Mouse (Mus musculus) kidney, postnatal 0 days (tissue): ENCODE results near the gene Atg4d. TPM values are rescaled to one million over a fixed set of nuclear protein-coding genes. Genes with fewer than 3 reads are reported as not detected.

Source experiments
- ATAC-seq: fragments of 200-750 bp; cut with Nextera tagmentation; replicated peaks from 2 replicates; pipeline ENCODE4 v1.8.0; 2017; ENCODE audit warnings: low read depth, moderate number of reproducible peaks, moderate TSS enrichment, moderate library complexity; ENCODE audit not compliant: low FRiP score
- DNase-seq: peaks from one replicate; pipeline ENCODE4 v3.0.0-alpha.2; 2016; ENCODE audit warnings: low spot score
- H3K27ac ChIP-seq: fragments of 300-500 bp; sonication (generic); 2 replicates; pipeline ENCODE4 v1.5.1; 2014; ENCODE audit warnings: mild to moderate bottlenecking
- H3K27me3 ChIP-seq: fragments of 300-500 bp; sonication (generic); 2 replicates; pipeline ENCODE4 v1.6.1; 2014; ENCODE audit warnings: low read length, mixed read lengths; ENCODE audit not compliant: insufficient read depth
- H3K36me3 ChIP-seq: fragments of 300-500 bp; sonication (generic); 2 replicates; pipeline ENCODE4 v1.6.1; 2014; ENCODE audit warnings: low read length, mixed read lengths; ENCODE audit not compliant: insufficient read depth
- H3K4me1 ChIP-seq: fragments of 300-500 bp; sonication (generic); replicated peaks from 2 replicates; pipeline ENCODE4 v1.6.1; 2014; ENCODE audit warnings: antibody characterized with exemption, low read length, mixed read lengths; ENCODE audit not compliant: insufficient read depth
- H3K4me2 ChIP-seq: fragments of 300-500 bp; sonication (generic); 2 replicates; pipeline ENCODE4 v1.6.1; 2014; ENCODE audit warnings: mild to moderate bottlenecking, low read length, moderate library complexity, mixed read lengths
- H3K4me3 ChIP-seq: fragments of 300-500 bp; sonication (generic); replicated peaks from 2 replicates; pipeline ENCODE4 v1.5.1; 2014; ENCODE audit warnings: low read depth, low read length
- H3K9ac ChIP-seq: fragments of 300-500 bp; sonication (generic); 2 replicates; pipeline ENCODE4 v1.6.1; 2014; ENCODE audit warnings: low read depth, low read length
- H3K9me3 ChIP-seq: fragments of 300-500 bp; sonication (generic); replicated peaks from 2 replicates; pipeline ENCODE4 v1.6.1; 2016; ENCODE audit warnings: low read length, inconsistent platforms, mixed read lengths
- CTCF ChIP-seq: IDR thresholded peaks from 2 replicates; pipeline ENCODE4 v1.5.1; 2016; ENCODE audit warnings: antibody characterized with exemption, low read depth, mild to moderate bottlenecking, moderate library complexity
- WGBS: fragments of 180-500 bp; shearing (Covaris S2); extraction: QIAGEN DNeasy Blood & Tissue Kit; methylation state at CpG from one replicate; pipeline ENCODE4 v1.1.7; 2014; 5-methylcytosine and 5-hydroxymethylcytosine counted together
- polyA plus RNA-seq: library from polyadenylated mRNA; unstranded; fragments of >200 nt; fragmentation: Nextera tagmentation; extraction: Ambion mirVana; gene quantifications from 2 replicates; pipeline ENCODE4 v1.2.1, GENCODE M21; 2015

Atg4d gene
- polyA plus RNA-seq, 1 experiment from 2014 or later, result 51.7 TPM

DNA sequence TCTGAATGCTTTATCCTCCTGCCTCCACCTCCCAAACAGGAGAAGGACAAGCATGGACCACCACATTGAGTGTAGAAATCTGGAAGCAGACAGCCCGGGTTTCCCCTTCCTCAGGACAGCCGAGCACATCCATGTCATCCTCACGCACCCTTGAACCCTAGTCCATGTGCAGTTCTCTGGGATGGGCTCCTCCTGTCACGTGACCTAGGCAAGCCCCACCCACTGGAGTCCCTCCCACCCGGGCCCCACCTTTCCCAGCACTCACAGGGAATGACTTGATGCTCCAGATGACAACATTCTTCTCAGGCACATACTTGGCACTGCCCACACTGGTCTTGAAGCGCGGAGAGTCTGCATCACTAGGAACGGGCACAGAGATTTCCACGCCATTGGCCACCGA lies 33.9 kb downstream of the Atg4d start:
- ATAC-seq, result no peak

DNA sequence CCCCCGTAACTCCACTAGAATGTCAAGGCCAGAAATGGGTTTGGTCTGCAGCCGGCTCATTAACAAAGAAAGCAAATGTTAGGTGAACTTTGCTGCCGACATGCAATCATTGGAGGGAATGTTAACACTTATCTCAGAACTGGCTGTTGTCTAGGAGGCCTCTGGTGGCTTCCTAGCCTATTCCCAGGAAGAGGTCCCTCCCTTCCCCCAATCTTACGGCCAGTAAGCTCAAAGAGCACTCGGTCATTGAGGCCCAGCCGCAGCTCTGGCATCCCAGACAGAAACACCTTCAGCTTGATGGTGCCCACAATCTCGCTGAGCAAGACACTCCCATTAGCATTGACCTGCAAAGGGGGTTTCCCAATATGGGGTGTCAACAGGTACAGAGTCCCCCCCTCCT lies 40.0 kb downstream of the Atg4d start:
- DNase-seq (no peak), ATAC-seq (no peak)
- H3K4me3 ChIP-seq, result no peak overlapping the region
- no peaks in the 10 kb centered on the region for H3K27me3 ChIP-seq
- 73% methylated on average over 7 of the region's 7 CpGs for WGBS
- H3K27ac ChIP-seq, result no peak overlapping the region
- no peak overlapping the region for H3K9ac ChIP-seq
- H3K4me2 ChIP-seq, result no peak overlapping the region
- no peaks in the 10 kb centered on the region for H3K4me1 ChIP-seq
- no peaks in the 10 kb centered on the region for H3K9me3 ChIP-seq
- H3K36me3 ChIP-seq, result no peaks in the 10 kb centered on the region
- no peak for TF ChIP-seq CTCF

More for the DNA sequence above, 33.9 kb downstream of the Atg4d start:
- Histone ChIP-seq H3K4me2 (no peak overlapping the region), H3K9me3 (no peaks in the 10 kb centered on the region), H3K36me3 (no peaks in the 10 kb centered on the region), H3K4me3 (no peak overlapping the region), H3K27me3 (no peaks in the 10 kb centered on the region), H3K9ac (no peak overlapping the region), H3K4me1 (no peaks in the 10 kb centered on the region), H3K27ac (no peak overlapping the region)
- 81% methylated on average over 10 of the region's 10 CpGs for WGBS
- DNase-seq, result no peak
- TF ChIP-seq CTCF, result no peak

DNA sequence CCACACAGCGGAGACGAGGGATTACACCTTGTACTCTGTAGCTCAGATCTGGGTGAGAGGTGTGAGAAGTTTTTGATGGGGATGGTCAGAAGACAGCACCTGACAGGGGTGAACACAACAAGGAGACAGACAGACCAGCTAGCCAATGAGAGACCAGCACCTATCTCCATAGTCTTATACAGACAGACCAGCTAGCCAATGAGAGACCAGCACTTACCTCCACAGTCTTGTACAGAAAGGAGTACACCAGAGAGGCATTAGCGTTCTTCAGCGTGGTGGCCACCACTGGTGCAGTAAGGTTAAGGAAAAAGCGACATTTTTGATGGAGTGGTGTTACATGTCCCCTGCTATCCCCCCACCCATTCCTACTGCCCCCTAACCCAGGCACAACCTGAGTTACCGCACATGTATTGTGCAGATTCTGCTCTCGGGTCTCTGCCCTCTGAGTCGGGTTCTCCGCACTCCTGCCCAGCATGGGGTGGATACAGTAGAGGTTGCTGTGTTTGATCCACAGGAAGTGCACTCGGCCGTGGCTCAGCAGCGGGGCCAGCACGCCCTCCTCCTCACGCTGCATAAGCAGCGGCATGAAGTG lies 44.2 kb downstream of the Atg4d start:
- Histone ChIP-seq H3K36me3 (no peaks in the 10 kb centered on the region), H3K4me1 (no peaks in the 10 kb centered on the region), H3K4me2 (peak overlapping the region; percentile 37; the same call in 1 of the 2 replicates), H3K9ac (no peak overlapping the region), H3K9me3 (no peaks in the 10 kb centered on the region), H3K27ac (peak overlapping the region; percentile 36; the same call in 1 of the 2 replicates), H3K27me3 (no peaks in the 10 kb centered on the region), H3K4me3 (no peak overlapping the region)
- peak; percentile 74 for ATAC-seq
- TF ChIP-seq CTCF, result no peak
- DNase-seq, result no peak
- 43% methylated on average over 15 of the region's 15 CpGs for WGBS

DNA sequence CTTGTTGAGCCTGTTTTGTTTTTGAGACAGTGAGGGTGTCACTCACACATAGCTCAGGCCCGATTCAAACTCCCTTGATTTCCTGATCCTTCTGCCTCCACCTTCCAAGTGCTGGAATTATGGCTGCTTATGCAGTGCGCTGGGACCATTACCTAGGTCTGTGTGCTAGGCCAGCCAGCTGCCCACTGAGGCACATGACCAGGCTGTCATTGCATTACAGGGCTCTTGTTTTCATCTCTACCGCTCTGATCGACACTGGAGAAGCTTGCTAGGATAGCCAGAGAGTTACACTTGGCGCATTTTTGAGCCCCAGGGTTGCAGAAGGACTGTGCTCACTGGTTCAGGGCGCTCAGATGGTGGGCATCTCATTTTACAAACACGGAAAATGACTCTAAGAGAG lies 46.6 kb downstream of the Atg4d start:
- H3K9ac ChIP-seq, result peak overlapping the region; percentile 58
- 32% methylated on average over 7 of the region's 7 CpGs for WGBS

DNA sequence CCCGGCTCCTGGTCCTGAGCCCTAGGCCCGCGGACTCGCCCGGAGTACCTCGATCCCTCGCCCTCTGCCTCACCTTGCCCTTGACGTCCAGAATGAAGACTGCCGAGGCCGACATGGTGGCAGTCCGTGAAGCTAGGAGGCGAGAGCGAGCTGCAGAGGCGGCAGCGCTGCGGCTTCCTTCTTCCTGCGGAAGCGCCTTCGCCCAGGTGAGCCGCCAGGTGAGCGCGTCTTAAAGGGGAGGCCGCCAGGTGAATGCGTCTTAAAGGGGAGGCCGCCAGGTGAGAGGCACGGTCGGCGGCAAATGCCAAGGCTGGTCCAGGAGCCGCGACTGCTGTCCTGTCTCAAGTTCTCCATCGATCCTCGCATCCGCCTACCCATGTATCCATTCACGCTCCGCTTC lies 47.0 kb downstream of the Atg4d start, which contains the start of gene Ap1m2:
Gene Ap1m2 (minus strand): TSS at position 204 of the 400 bp plus-strand sequence.
- no peak for DNase-seq

More for the DNA sequence above, 46.6 kb downstream of the Atg4d start:
- Histone ChIP-seq H3K4me2 (peak overlapping the region; percentile 42), H3K9me3 (no peaks in the 10 kb centered on the region), H3K4me1 (no peaks in the 10 kb centered on the region), H3K27me3 (no peaks in the 10 kb centered on the region), H3K27ac (peak overlapping the region; percentile 31; the same call in 1 of the 2 replicates), H3K4me3 (peak overlapping the region; percentile 36), H3K36me3 (no peaks in the 10 kb centered on the region)
- ATAC-seq (no peak), DNase-seq (no peak)
- no peak for TF ChIP-seq CTCF

DNA sequence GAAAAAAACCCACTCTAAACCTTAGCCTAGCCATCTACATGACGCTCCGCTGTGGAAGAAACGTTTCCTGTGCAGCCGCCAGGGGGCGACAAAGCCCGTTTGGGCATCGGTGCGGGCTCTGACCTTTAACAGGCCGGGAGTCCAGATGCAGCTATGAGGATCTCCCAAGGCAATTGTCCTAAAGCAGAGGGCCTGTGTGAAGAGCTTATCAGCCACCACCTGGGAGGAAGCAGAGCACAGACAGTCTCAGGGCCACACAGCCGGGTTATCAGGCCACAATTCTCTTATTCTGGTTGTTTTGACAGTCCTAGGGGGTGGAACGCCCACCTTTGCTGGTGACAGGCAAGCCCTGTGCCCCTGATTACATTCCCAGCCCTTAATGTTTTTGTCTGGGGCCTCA lies 48.3 kb downstream of the Atg4d start:
- H3K36me3 ChIP-seq, result no peaks in the 10 kb centered on the region
- H3K4me3 ChIP-seq, result no peak overlapping the region
- H3K27me3 ChIP-seq, result no peaks in the 10 kb centered on the region
- no peak overlapping the region for H3K4me2 ChIP-seq
- no peak overlapping the region for H3K9ac ChIP-seq
- DNase-seq (peak; percentile 90), ATAC-seq (peak; percentile 56; the same call in 1 of the 2 replicates)
- 8% methylated on average over 11 of the region's 11 CpGs for WGBS
- H3K27ac ChIP-seq, result no peak overlapping the region
- no peaks in the 10 kb centered on the region for H3K9me3 ChIP-seq
- no peaks in the 10 kb centered on the region for H3K4me1 ChIP-seq
- TF ChIP-seq CTCF, result peak; percentile 97

More for the DNA sequence above, 47.0 kb downstream of the Atg4d start, which contains the start of gene Ap1m2:
- Histone ChIP-seq H3K36me3 (no peaks in the 10 kb centered on the region), H3K27ac (peak within 1 kb of the TSS; percentile 31; the same call in 1 of the 2 replicates), H3K9me3 (no peaks in the 10 kb centered on the region), H3K27me3 (no peaks in the 10 kb centered on the region), H3K9ac (peak within 1 kb of the TSS; percentile 58), H3K4me1 (no peaks in the 10 kb centered on the region), H3K4me2 (peak within 1 kb of the TSS; percentile 42), H3K4me3 (peak within 1 kb of the TSS; percentile 36)
- TF ChIP-seq CTCF, result peak; percentile 50
- WGBS, result 10% methylated on average over 35 of the region's 35 CpGs
- ATAC-seq, result no peak
